Mouse (Mus musculus) myocyte (in vitro differentiated cells): ENCODE measurements around the gene Fam117a. TPM values are rescaled to one million over a fixed set of nuclear protein-coding genes. Genes with fewer than 3 reads are reported as not detected.
"Not testable (repeated sequence)": the region's sequence is repeated elsewhere in the genome, so short reads cannot be mapped to it uniquely, and the experiment has no call there.

Experiments used
- H3K27me3 ChIP-seq: one replicate; pipeline ENCODE4 v1.6.1; 2011; ENCODE audit not compliant: control insufficient read depth, insufficient read depth, insufficient read length
- H3K36me3 ChIP-seq: one replicate; pipeline ENCODE4 v1.6.1; 2011; ENCODE audit not compliant: control insufficient read depth, insufficient read depth
- H3K4me2 ChIP-seq: one replicate; pipeline ENCODE4 v1.6.1; 2011; ENCODE audit warnings: low read depth, control low read depth
- H3K4me3 ChIP-seq: one replicate; pipeline ENCODE4 v1.5.1; 2011; ENCODE audit warnings: mild to moderate bottlenecking, control low read depth, moderate library complexity
- H3K79me2 ChIP-seq: one replicate; pipeline ENCODE4 v1.6.1; 2011; ENCODE audit not compliant: control insufficient read depth, insufficient read depth
- H3ac ChIP-seq: one replicate; pipeline ENCODE4 v1.6.1; 2011; ENCODE audit not compliant: control insufficient read depth, insufficient read length
- CEBPB ChIP-seq: IDR thresholded peaks from 2 replicates; pipeline ENCODE4 v1.6.1; 2011; ENCODE audit warnings: mild to moderate bottlenecking, moderate library complexity; ENCODE audit not compliant: poor library complexity, insufficient read depth, severe bottlenecking
- E2F4 ChIP-seq: IDR thresholded peaks from one replicate; pipeline ENCODE4 v1.6.1; 2011; ENCODE audit warnings: mild to moderate bottlenecking, control low read depth, moderate library complexity; ENCODE audit not compliant: insufficient read depth
- MAX ChIP-seq: IDR thresholded peaks from one replicate; pipeline ENCODE4 v1.6.1; 2011; ENCODE audit warnings: low read depth, mild to moderate bottlenecking, control low read depth
- MYOD1 ChIP-seq, 3 experiments: IDR thresholded peaks; one replicate each; pipeline ENCODE4 v1.6.1; 2011; ENCODE audit warnings: control low read depth in 2 of 3, low read depth in 2 of 3, mild to moderate bottlenecking in 2 of 3, moderate library complexity in 1 of 3; ENCODE audit not compliant: insufficient read length in 2 of 3, control insufficient read depth in 1 of 3
- MYOG ChIP-seq, 3 experiments: IDR thresholded peaks; one replicate each; pipeline ENCODE4 v1.6.1; 2011; ENCODE audit warnings: control low read depth in 2 of 3, low read depth in 2 of 3, mild to moderate bottlenecking in 2 of 3; ENCODE audit not compliant: insufficient read length in 2 of 3, control insufficient read depth in 1 of 3, insufficient read depth in 1 of 3
- POLR2A ChIP-seq: IDR thresholded peaks from one replicate; pipeline ENCODE4 v1.6.1; 2011; ENCODE audit warnings: low read depth, mild to moderate bottlenecking, control low read depth, moderate library complexity; ENCODE audit not compliant: insufficient read length
- POLR2AphosphoS2 ChIP-seq: IDR thresholded peaks from one replicate; pipeline ENCODE4 v1.6.1; 2011; ENCODE audit warnings: low read depth, control low read depth; ENCODE audit not compliant: insufficient read length
- REST ChIP-seq: IDR thresholded peaks from one replicate; pipeline ENCODE4 v1.6.1; 2011; ENCODE audit warnings: mild to moderate bottlenecking, control low read depth, moderate library complexity; ENCODE audit not compliant: insufficient read depth, insufficient read length
- SRF ChIP-seq: IDR thresholded peaks from one replicate; pipeline ENCODE4 v1.6.1; 2011; ENCODE audit warnings: low read depth; ENCODE audit not compliant: control insufficient read depth, insufficient read length
- TCF12 ChIP-seq: IDR thresholded peaks from one replicate; pipeline ENCODE4 v1.6.1; 2011; ENCODE audit warnings: mild to moderate bottlenecking, control low read depth; ENCODE audit not compliant: poor library complexity, insufficient read depth, severe bottlenecking
- TCF3 ChIP-seq: IDR thresholded peaks from one replicate; pipeline ENCODE4 v1.6.1; 2011; ENCODE audit warnings: low read depth, control low read depth; ENCODE audit not compliant: insufficient read length
- USF1 ChIP-seq: IDR thresholded peaks from one replicate; pipeline ENCODE4 v1.6.1; 2011; ENCODE audit warnings: low read depth, mild to moderate bottlenecking, control low read depth, moderate library complexity
- polyA plus RNA-seq: library from polyadenylated mRNA; unstranded; fragments of >200 nt; fragmentation: generic; extraction: Trizol; gene quantifications from one replicate; pipeline ENCODE4 v1.2.1, GENCODE M21; 2012; ENCODE audit warnings: missing spikeins

Gene Fam117a
- polyA plus RNA-seq, 1 experiment, result 9.7 TPM

DNA sequence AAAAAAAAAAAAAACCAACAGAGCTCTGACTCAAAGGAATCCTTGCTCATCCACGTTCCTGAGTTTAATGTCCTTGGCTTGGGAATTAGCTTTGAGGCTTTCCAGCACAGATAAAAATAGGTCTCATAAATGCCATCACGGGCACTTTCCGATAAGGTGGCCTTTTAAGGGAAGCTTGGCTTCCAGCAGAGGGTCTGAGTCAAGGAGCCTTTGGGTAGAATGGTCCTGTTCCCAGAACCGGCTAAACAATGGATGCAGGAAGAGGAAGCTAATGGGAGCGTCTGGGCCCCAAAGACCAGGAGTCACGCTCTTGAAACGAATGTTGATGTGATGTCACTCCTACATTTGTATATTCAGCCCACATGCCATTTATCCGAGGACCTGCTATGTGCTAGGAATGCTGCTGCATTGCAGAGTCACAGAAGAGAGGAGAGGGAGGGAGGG is 65.9 kb downstream of the Fam117a start:
- Histone ChIP-seq H3K4me3 (no peak overlapping the region), H3K36me3 (no peaks in the 10 kb centered on the region), H3K4me2 (peak overlapping the region; percentile 80), H3K79me2 (no peaks in the 10 kb centered on the region), H3ac (no peak overlapping the region), H3K27me3 (no peaks in the 10 kb centered on the region)
- TF ChIP-seq E2F4 (no peak), SRF (peak; percentile 62), MYOD1 (IDR thresholded peaks at IDR 0.05; ENCODE audit: control insufficient read depth in 1 of 3, insufficient read length in 2 of 3, low read depth in 2 of 3) (no peak), TCF3 (no peak), MAX (no peak), POLR2AphosphoS2 (no peak), REST (no peak), POLR2A (peak; percentile 14), MYOG (IDR thresholded peaks at IDR 0.05; ENCODE audit: control insufficient read depth in 1 of 3, insufficient read depth in 1 of 3, insufficient read length in 2 of 3, low read depth in 2 of 3) (no peak), USF1 (no peak), CEBPB (no peak), TCF12 (no peak)

DNA sequence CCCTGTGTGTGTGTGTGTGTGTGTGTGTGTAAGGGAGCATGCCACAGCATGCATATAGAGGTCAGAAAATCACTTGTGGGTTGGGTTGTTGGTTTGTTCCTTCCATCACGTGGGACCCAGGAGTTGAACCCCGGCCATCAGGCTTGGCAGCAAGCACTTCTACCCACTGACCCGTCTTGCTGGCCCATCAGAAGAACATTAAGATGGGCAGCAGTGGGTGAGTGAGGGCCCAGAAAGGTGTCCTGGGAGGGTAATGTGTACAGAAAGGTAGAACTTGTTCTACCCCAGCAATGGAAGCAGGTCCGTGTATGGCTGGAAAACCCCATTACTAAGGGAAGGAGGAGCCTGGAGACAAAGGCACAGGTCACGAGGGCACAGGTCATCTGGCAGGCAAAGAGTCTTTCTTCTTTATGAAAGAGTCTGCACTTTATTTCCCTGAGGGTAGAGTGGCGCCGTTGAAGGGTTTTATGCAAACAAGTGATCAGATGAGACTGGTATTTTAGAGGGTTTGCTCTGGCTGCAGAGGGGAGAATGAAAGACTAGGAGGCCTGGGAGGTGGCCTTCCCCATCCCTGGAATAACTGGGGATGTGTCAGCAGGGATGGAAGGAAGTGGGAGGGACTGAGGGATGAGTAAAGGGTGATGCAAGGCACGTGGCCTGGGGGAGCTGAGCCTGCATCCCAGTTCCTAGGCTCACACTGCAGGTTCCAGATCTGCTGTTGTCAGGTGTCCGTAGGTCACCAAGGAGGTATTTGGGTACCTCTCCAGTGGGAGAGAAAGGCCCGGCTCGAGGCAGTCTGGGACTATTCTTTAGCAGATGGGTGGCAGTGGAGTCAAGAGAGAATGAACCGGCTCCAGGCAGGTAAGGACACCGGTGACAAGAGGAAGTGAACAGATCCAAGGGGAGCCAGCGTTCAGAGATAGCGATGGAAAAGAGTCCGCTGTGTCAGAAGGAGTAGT is 66.8 kb downstream of the Fam117a start:
- no peaks in the 10 kb centered on the region for H3K36me3 ChIP-seq
- H3ac ChIP-seq, result no peak overlapping the region
- H3K4me3 ChIP-seq, result peak overlapping the region; percentile 6
- H3K79me2 ChIP-seq, result no peaks in the 10 kb centered on the region
- no peaks in the 10 kb centered on the region for H3K27me3 ChIP-seq
- H3K4me2 ChIP-seq, result peak overlapping the region; percentile 80
- TF ChIP-seq POLR2A (peak; percentile 49), MYOG (IDR thresholded peaks at IDR 0.05; ENCODE audit: control insufficient read depth in 1 of 3, insufficient read depth in 1 of 3, insufficient read length in 2 of 3, low read depth in 2 of 3) (no peak), POLR2AphosphoS2 (no peak), USF1 (peak; percentile 83), REST (no peak), TCF12 (no peak), TCF3 (no peak), E2F4 (no peak), MAX (peak; percentile 70), MYOD1 (IDR thresholded peaks at IDR 0.05; ENCODE audit: control insufficient read depth in 1 of 3, insufficient read length in 2 of 3, low read depth in 2 of 3) (no peak), SRF (no peak), CEBPB (peak; percentile 57; the same call in 1 of the 2 replicates)

DNA sequence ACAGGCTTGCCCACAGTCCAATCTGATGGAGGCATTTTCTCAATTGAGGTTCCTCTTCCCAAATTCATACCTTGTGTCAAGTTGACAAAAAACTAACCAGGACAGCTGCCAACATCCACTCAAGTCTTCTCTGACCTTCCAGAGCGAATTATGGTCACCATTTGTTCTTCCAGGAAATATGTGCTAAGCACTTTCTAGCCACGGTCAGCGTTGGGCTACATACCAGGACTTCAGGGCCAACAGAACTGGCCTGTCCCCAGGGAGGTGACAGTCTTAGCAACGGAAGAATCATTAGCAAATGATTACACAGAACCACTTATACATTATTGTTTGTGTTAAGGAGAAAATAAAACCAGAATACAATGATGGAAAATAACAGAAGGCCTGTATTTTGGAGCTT is 69.0 kb downstream of the Fam117a start:
- H3K4me2 ChIP-seq, result no peak overlapping the region
- no peak for TF ChIP-seq MYOD1 (IDR thresholded peaks at IDR 0.05; ENCODE audit: control insufficient read depth in 1 of 3, insufficient read length in 2 of 3, low read depth in 2 of 3)
- TF ChIP-seq MYOG (IDR thresholded peaks at IDR 0.05; ENCODE audit: control insufficient read depth in 1 of 3, insufficient read depth in 1 of 3, insufficient read length in 2 of 3, low read depth in 2 of 3), result no peak
- TF ChIP-seq SRF, result no peak
- TF ChIP-seq POLR2AphosphoS2, result no peak
- TF ChIP-seq E2F4, result no peak
- TF ChIP-seq MAX, result no peak
- TF ChIP-seq CEBPB, result no peak
- TF ChIP-seq POLR2A, result no peak
- no peaks in the 10 kb centered on the region for H3K27me3 ChIP-seq
- no peaks in the 10 kb centered on the region for H3K79me2 ChIP-seq
- no peaks in the 10 kb centered on the region for H3K36me3 ChIP-seq
- no peak overlapping the region for H3K4me3 ChIP-seq
- H3ac ChIP-seq, result no peak overlapping the region

DNA sequence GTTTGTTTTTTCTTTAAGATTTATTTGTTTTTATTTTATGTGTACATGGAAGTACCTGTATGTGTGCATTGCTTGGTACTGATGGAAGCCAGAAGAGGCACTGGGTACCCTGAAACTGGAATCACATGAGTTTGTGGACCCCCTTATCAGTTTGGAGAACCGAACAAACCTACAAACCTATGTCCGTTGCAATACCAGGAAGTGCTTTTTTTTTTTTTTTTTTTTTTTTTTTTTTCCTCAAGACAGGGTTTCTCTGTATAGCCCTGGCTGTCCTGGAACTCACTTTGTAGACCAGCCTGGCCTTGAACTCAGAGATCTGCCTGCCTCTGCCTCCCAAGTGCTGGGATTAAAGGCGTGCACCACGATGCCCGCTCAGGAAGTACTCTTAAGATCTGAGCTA is 69.6 kb downstream of the Fam117a start:
- not testable (repeated sequence) for H3ac ChIP-seq, H3K36me3 ChIP-seq, H3K4me3 ChIP-seq, H3K27me3 ChIP-seq, H3K4me2 ChIP-seq, H3K79me2 ChIP-seq

DNA sequence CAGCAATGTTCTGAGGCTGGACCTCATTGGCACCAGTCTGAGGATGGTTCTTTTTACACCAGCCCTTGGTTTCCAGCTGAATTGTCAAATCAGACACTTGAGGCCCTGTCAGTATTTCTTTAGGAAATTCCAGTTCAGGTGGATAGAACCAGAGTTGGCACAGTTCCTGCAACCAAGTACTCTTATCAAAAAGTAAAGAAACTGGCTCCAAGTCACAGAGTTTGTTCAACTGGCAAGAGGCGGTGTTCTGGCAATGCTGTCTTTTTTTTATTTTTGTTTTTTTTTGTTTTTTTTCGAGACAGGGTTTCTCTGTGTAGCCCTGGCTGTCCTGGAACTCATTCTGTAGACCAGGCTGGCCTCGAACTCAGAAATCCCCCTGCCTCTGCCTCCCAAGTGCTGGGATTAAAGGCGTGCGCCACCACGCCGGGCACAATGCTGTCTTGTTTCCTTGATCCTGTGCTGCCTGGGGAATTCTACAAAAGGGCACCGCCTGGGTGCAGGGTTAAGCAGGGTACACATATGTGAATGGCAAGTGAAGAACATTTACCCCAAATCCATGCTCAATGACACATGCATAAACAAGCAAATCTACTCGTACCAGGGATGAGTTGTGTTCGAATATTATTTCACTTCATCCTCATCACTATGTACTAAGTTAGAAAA is 72.8 kb downstream of the Fam117a start:
- no peaks in the 10 kb centered on the region for H3K36me3 ChIP-seq
- no peaks in the 10 kb centered on the region for H3K79me2 ChIP-seq
- H3K4me3 ChIP-seq, result no peak overlapping the region
- H3ac ChIP-seq, result no peak overlapping the region
- no peak for TF ChIP-seq TCF12
- TF ChIP-seq MYOD1 (IDR thresholded peaks at IDR 0.05; ENCODE audit: control insufficient read depth in 1 of 3, insufficient read length in 2 of 3, low read depth in 2 of 3), result no peak
- TF ChIP-seq POLR2A, result no peak
- TF ChIP-seq MAX, result no peak
- no peak for TF ChIP-seq POLR2AphosphoS2
- no peak for TF ChIP-seq E2F4
- no peak for TF ChIP-seq SRF
- TF ChIP-seq REST, result no peak
- no peak for TF ChIP-seq USF1
- TF ChIP-seq TCF3, result no peak
- no peak for TF ChIP-seq MYOG (IDR thresholded peaks at IDR 0.05; ENCODE audit: control insufficient read depth in 1 of 3, insufficient read depth in 1 of 3, insufficient read length in 2 of 3, low read depth in 2 of 3)
- no peak for TF ChIP-seq CEBPB
- H3K4me2 ChIP-seq, result no peak overlapping the region
- no peaks in the 10 kb centered on the region for H3K27me3 ChIP-seq
